16 mouse cellular contexts compared by ENCODE assay signal in genomic region chr2:30755985-30756765, GRCm38 (mm10). TPM values are rescaled to one million over a fixed set of nuclear protein-coding genes. Genes with fewer than 3 reads are reported as not detected.
DNase-seq lines count a peak whose midpoint lies in the region; ATAC-seq and TF ChIP-seq lines count a peak whose summit lies in the region.
"Had no signal": no experiment of that assay in that cellular context is flagged by ENCODE, and none has a peak within 500 bp of the region (broad histone marks: within the 10 kb centered on the region; RNA-seq: fewer than 3 reads in every experiment).

No protein-coding gene starts in this region.

- DNase-seq in liver, embryonic 14.5 days (ENCODE audit: low read depth in 3 of 3, low spot score in 3 of 3), result no peak
- DNase-seq in 416B (ENCODE audit: low read depth) (peak; percentile 30), MEL (ENCODE audit: low read depth, low spot score) (peak; percentile 58)
- DNase-seq in adrenal gland, adult 2 months, result no peak
- DNase-seq in gastrocnemius, postnatal 4 days (ENCODE audit: low spot score in 2 of 2), result no peak
- DNase-seq: cerebellum, adult 8-10 months; gastrocnemius, postnatal 14 days; heart, postnatal 4 days; layer of hippocampus, adult 9-11 months had no signal

- no peak for TF ChIP-seq EP300 in liver, embryonic 14.5 days (IDR thresholded peaks at IDR 0.05; ENCODE audit: low read depth)
- no peak for TF ChIP-seq EP300 in MEL (IDR thresholded peaks at IDR 0.05; ENCODE audit: low read depth in 1 of 2, low read length in 2 of 2)

- TF ChIP-seq CTCF in liver, embryonic 14.5 days (IDR thresholded peaks at IDR 0.05; ENCODE audit: low read depth), result peak; percentile 23; the same call in 1 of the 2 replicates
- peak; percentile 67 to 73 (median 70) for TF ChIP-seq CTCF in MEL (IDR thresholded peaks at IDR 0.05 in 2 of 3, conservative IDR thresholded peaks at IDR 0.05 in 1 of 3; ENCODE audit: control insufficient read depth in 1 of 3, insufficient read depth in 1 of 3, low read depth in 2 of 3, low read length in 3 of 3, poor library complexity in 1 of 3, severe bottlenecking in 1 of 3)

- no peak overlapping the region for H3K9ac ChIP-seq in liver, embryonic 14.5 days (replicated peaks)
- H3K9ac ChIP-seq in liver, embryonic 12.5 days, result no peak overlapping the region
- H3K9ac ChIP-seq in MEL (ENCODE audit: control insufficient read depth, low read depth, low read length, poor library complexity, severe bottlenecking), result no peak overlapping the region
- H3K9ac ChIP-seq in lung, embryonic 16.5 days (ENCODE audit: low read length), result no peak overlapping the region
- H3K9ac ChIP-seq: heart, embryonic 13.5 days; limb, embryonic 15.5 days; stomach, embryonic 15.5 days had no signal

- ATAC-seq in liver, embryonic 14.5 days (ENCODE audit: insufficient read depth), result no peak
- no peak for ATAC-seq in liver, embryonic 12.5 days
- no peak for ATAC-seq in lung, embryonic 16.5 days (ENCODE audit: low read depth)

- H3K36me3 ChIP-seq in liver, embryonic 14.5 days (replicated peaks; ENCODE audit: control insufficient read depth, insufficient read depth, low read depth), result no peaks in the 10 kb centered on the region
- no peaks in the 10 kb centered on the region for H3K36me3 ChIP-seq in liver, embryonic 12.5 days
- no peaks in the 10 kb centered on the region for H3K36me3 ChIP-seq in MEL (ENCODE audit: control insufficient read depth in 1 of 2, insufficient read depth in 2 of 2, low read length in 2 of 2)
- no peaks in the 10 kb centered on the region for H3K36me3 ChIP-seq in lung, embryonic 16.5 days (ENCODE audit: control insufficient read depth, insufficient read depth, low read length)
- H3K36me3 ChIP-seq: heart, embryonic 13.5 days; limb, embryonic 15.5 days; stomach, embryonic 15.5 days had no signal

- H3K4me2 ChIP-seq in liver, embryonic 14.5 days (ENCODE audit: low read depth), result no peak overlapping the region
- no peak overlapping the region for H3K4me2 ChIP-seq in liver, embryonic 12.5 days
- no peak overlapping the region for H3K4me2 ChIP-seq in lung, embryonic 16.5 days (ENCODE audit: low read depth, low read length)
- H3K4me2 ChIP-seq: heart, embryonic 13.5 days; limb, embryonic 15.5 days; stomach, embryonic 15.5 days had no signal

- no peak overlapping the region for H3K27ac ChIP-seq in liver, embryonic 14.5 days
- H3K27ac ChIP-seq in liver, embryonic 12.5 days, result no peak overlapping the region
- no peak overlapping the region for H3K27ac ChIP-seq in MEL (ENCODE audit: control insufficient read depth, low read depth, low read length)
- H3K27ac ChIP-seq in lung, embryonic 16.5 days (ENCODE audit: low read length), result peak overlapping the region; percentile 2
- H3K27ac ChIP-seq: stomach, embryonic 15.5 days had no signal

- no peaks in the 10 kb centered on the region for H3K79me2 ChIP-seq in MEL (ENCODE audit: control insufficient read depth, insufficient read depth, low read length, poor library complexity)

- WGBS in liver, embryonic 14.5 days (ENCODE audit: insufficient replicate concordance), result 83% methylated on average over 6 of the region's 6 CpGs
- WGBS in liver, embryonic 12.5 days (ENCODE audit: insufficient replicate concordance), result 74% methylated on average over 6 of the region's 6 CpGs
- WGBS in lung, embryonic 16.5 days, result 84% methylated on average over 6 of the region's 6 CpGs

- H3K4me3 ChIP-seq in liver, embryonic 14.5 days (ENCODE audit: insufficient read depth in 1 of 2, low read depth in 2 of 2, low read length in 2 of 2), result no peak overlapping the region
- no peak overlapping the region for H3K4me3 ChIP-seq in liver, embryonic 12.5 days
- no peak overlapping the region for H3K4me3 ChIP-seq in MEL (ENCODE audit: control insufficient read depth in 1 of 2, insufficient read depth in 1 of 2, low read depth in 2 of 2, low read length in 2 of 2)
- H3K4me3 ChIP-seq in lung, embryonic 16.5 days (ENCODE audit: low read length), result no peak overlapping the region
- H3K4me3 ChIP-seq: heart, embryonic 13.5 days; limb, embryonic 15.5 days; stomach, embryonic 15.5 days had no signal

- H3K4me1 ChIP-seq in liver, embryonic 14.5 days (replicated peaks; ENCODE audit: control insufficient read depth in 2 of 2, insufficient read depth in 2 of 2, low read length in 1 of 2), result peaks cover 0 to 22% of the 10 kb centered on the region in 2 experiments; a peak in 2 of 4 replicates
- H3K4me1 ChIP-seq in liver, embryonic 12.5 days, result peaks cover 38% of the 10 kb centered on the region
- peaks cover 0 to 12% of the 10 kb centered on the region in 2 experiments; a peak in 2 of 4 replicates for H3K4me1 ChIP-seq in MEL (ENCODE audit: control insufficient read depth in 1 of 2, insufficient read depth in 2 of 2, low read length in 2 of 2)
- H3K4me1 ChIP-seq in lung, embryonic 16.5 days (replicated peaks; ENCODE audit: control insufficient read depth, insufficient read depth, low read length), result peaks cover 45% of the 10 kb centered on the region

- TF ChIP-seq RAD21 in MEL (IDR thresholded peaks at IDR 0.05; ENCODE audit: low read depth, low read length), result peak; percentile 79

- no peaks in the 10 kb centered on the region for H3K27me3 ChIP-seq in liver, embryonic 14.5 days (ENCODE audit: control insufficient read depth, insufficient read depth, low read length)
- no peaks in the 10 kb centered on the region; the same call in 1 of the 2 replicates for H3K27me3 ChIP-seq in liver, embryonic 12.5 days (replicated peaks)
- H3K27me3 ChIP-seq in MEL (ENCODE audit: control insufficient read depth in 1 of 2, insufficient read depth in 2 of 2, low read length in 2 of 2), result no peaks in the 10 kb centered on the region; a peak in 2 of 4 replicates
- no peaks in the 10 kb centered on the region for H3K27me3 ChIP-seq in lung, embryonic 16.5 days (ENCODE audit: control insufficient read depth, insufficient read depth, low read depth, low read length)
- H3K27me3 ChIP-seq: heart, embryonic 13.5 days; limb, embryonic 15.5 days; stomach, embryonic 15.5 days had no signal

- no peak for TF ChIP-seq POLR2A in MEL (IDR thresholded peaks at IDR 0.05; ENCODE audit: control insufficient read depth in 1 of 2, insufficient read depth in 1 of 2, low read depth in 1 of 2, low read length in 2 of 2, poor library complexity in 1 of 2)

- no peaks in the 10 kb centered on the region for H3K9me3 ChIP-seq in liver, embryonic 14.5 days (ENCODE audit: control insufficient read depth, low read length)
- H3K9me3 ChIP-seq in liver, embryonic 12.5 days (replicated peaks), result peaks cover 8% of the 10 kb centered on the region
- H3K9me3 ChIP-seq in MEL (replicated peaks; ENCODE audit: insufficient read depth, low read length), result no peaks in the 10 kb centered on the region
- peaks cover 6% of the 10 kb centered on the region; the same call in 1 of the 2 replicates for H3K9me3 ChIP-seq in lung, embryonic 16.5 days (ENCODE audit: control insufficient read depth, low read length)
- H3K9me3 ChIP-seq: limb, embryonic 15.5 days; stomach, embryonic 15.5 days had no signal

TF ChIP-seq in MEL, 35 proteins besides CTCF, POLR2A, EP300 and RAD21:
- TF ChIP-seq SMC3 (IDR thresholded peaks at IDR 0.05; ENCODE audit: low read depth, low read length) (peak; percentile 69), ZC3H11A (IDR thresholded peaks at IDR 0.05; ENCODE audit: low read depth, low read length) (peak; percentile 70), GABPA (IDR thresholded peaks at IDR 0.05; ENCODE audit: low read depth, low read length) (no peak)

RNA-seq across cellular contexts. Expression of gene 1700001O22Rik, which starts 47.3 kb away (rescaled TPM):
- polyA plus RNA-seq in liver, embryonic 14.5 days (2012; rRNA removed), result not detected in 2 replicates
- polyA plus RNA-seq in liver, embryonic 14.5 days (2014; fragmentation: Nextera tagmentation; extraction: Ambion mirVana), result not detected in 2 replicates
- polyA plus RNA-seq in liver, embryonic 12.5 days (2016; fragmentation: Nextera tagmentation; extraction: Ambion mirVana), result 0.18 and 0.19 TPM in 2 replicates
- 0.50 TPM in 1 of 2 replicates, not detected in the other for total RNA-seq in MEL (2012; rRNA removed)
- 1 to 10 TPM in 1 of 2 experiments, not detected in 1; 1.8 TPM for polyA plus RNA-seq in MEL (2012; ENCODE audit: insufficient read depth in 1 of 2, insufficient read length in 2 of 2, low read depth in 1 of 2, low replicate concordance in 2 of 2, missing spikeins in 1 of 2)
- polyA plus RNA-seq in lung, embryonic 16.5 days (2015; fragmentation: Nextera tagmentation; extraction: Ambion mirVana), result 3.7 and 4.2 TPM in 2 replicates
- total RNA-seq in adrenal gland, adult 2 months (2021), result 1 to 10 TPM; 1.8 to 5.0 TPM
- polyA plus RNA-seq in adrenal gland, adult 2 months (2012; rRNA removed), result 2.8 and 3.6 TPM in 2 replicates
- total RNA-seq in gastrocnemius, postnatal 4 days (2021), result under 1 TPM; 0.69 to 0.88 TPM
- total RNA-seq: megakaryocyte, adult 5-6 weeks; monocyte, adult 5-6 weeks had no signal

RNA-seq across cellular contexts. Expression of gene Ntmt1, which starts 51.5 kb away (rescaled TPM):
- 12.0 and 14.5 TPM in 2 replicates for polyA plus RNA-seq in liver, embryonic 14.5 days (2012; rRNA removed)
- 23.3 and 25.6 TPM in 2 replicates for polyA plus RNA-seq in liver, embryonic 14.5 days (2014; fragmentation: Nextera tagmentation; extraction: Ambion mirVana)
- 45.4 and 48.6 TPM in 2 replicates for polyA plus RNA-seq in liver, embryonic 12.5 days (2016; fragmentation: Nextera tagmentation; extraction: Ambion mirVana)
- 66.3 and 83.2 TPM in 2 replicates for total RNA-seq in MEL (2012; rRNA removed)
- 10 to 100 TPM in 1 of 2 experiments, not detected in 1; 58.9 TPM for polyA plus RNA-seq in MEL (2012; ENCODE audit: insufficient read depth in 1 of 2, insufficient read length in 2 of 2, low read depth in 1 of 2, low replicate concordance in 2 of 2, missing spikeins in 1 of 2)
- 76.4 and 76.6 TPM in 2 replicates for polyA plus RNA-seq in lung, embryonic 16.5 days (2015; fragmentation: Nextera tagmentation; extraction: Ambion mirVana)
- 10 to 100 TPM; 33.5 to 45.4 TPM for total RNA-seq in adrenal gland, adult 2 months (2021)
- polyA plus RNA-seq in adrenal gland, adult 2 months (2012; rRNA removed), result 69.9 and 77.1 TPM in 2 replicates
- 10 to 100 TPM; 29.2 to 32.8 TPM for total RNA-seq in gastrocnemius, postnatal 4 days (2021)

Comparison
In these comparisons a context has a peak if more than half of its experiments do, and no peak if none do; other contexts are left out.
1. DNase-seq: peak in 416B (single experiment) and MEL (single experiment); none in liver, embryonic 14.5 days (0 of 3), adrenal gland, adult 2 months (single experiment) and gastrocnemius, postnatal 4 days (0 of 2).